Mouse (Mus musculus): ENCODE measurements around the gene Sft2d2.

Sft2d2 gene

GRCm38 (mm10) chr1:165132187-165132877 lies 61.9 kb downstream of the Sft2d2 start:
- peak; percentile 60 for DNase-seq

DNA sequence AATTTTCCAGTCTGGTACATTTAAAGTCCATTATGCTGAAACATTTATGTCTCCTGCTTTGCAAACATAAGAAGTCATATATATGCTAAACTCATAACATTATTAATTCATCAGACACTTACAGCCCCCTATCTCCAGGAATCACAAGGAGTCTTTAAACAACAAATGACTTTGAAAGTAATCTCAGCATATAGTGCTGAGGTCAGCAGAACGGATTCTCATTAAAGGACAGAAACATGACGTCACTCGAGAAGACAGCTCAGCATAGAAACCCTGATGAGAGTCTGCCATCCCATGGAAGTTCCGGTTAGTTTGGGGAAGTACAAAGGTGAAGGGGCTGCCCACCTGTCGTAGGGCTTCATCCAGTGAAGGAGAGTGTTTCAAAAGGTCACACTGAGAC lies 64.7 kb downstream of the Sft2d2 start:
- no peak for DNase-seq

All from kidney, adult 11 months (tissue).